Mouse (Mus musculus): ENCODE measurements around the gene Gys1. TPM values are rescaled to one million over a fixed set of nuclear protein-coding genes. Genes with fewer than 3 reads are reported as not detected.
A peak's percentile ranks its signal among the peaks of the same experiment; 100 is the strongest.

Gene Gys1
- polyA plus RNA-seq, 1 experiment from 2014 or later, result 6.8 TPM

DNA sequence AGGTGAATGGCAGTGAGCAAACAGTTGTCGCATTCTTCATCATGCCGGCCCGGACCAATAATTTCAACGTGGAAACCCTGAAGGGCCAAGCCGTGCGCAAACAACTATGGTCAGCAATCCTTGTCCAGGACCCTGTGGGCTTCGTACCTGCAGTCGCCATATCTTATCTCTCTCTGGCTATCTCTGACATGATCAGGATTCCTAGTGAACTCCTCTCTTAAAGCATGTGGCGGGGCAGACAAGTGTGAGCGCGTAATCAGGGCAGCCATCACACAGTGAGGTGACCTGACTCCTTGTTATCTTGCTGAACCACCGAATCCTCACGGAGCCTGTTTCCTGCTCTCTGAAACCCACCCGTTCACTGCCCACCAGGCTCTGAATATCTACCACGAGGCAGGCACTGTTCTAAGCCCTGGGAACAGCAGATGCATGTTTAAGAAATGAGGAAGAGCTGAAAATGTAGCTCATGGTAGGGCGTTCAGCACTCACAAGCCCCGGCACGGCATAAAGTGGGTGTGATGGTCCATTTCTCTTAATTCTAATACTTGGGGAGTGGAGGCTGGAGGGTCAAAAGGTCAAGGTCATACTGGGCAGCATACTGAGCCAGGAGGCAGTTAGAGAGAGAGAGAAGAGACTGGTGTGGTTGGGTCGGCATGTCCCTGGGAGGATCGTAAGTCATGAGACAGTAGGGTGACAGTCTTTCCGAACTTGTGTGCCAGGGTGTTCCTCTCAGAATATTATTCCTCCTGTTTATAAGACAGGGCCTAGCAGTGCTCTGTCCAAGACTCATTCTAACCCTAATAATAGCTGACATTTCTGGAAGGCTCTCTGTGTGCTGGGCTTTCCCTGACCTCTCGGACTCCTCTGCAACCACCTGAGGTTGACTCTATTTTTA is 9.1 kb downstream of the Gys1 start:
- Histone ChIP-seq H3K4me3 (replicated peaks) (no peak overlapping the region), H3K27ac (replicated peaks) (no peak overlapping the region), H3K4me1 (replicated peaks) (peaks cover 10% of the 10 kb centered on the region), H3K9me3 (replicated peaks) (no peaks in the 10 kb centered on the region), H3K4me2 (no peak overlapping the region), H3K9ac (no peak overlapping the region), H3K36me3 (replicated peaks) (peaks cover 17% of the 10 kb centered on the region), H3K27me3 (no peaks in the 10 kb centered on the region)
- whole genome bisulfite sequencing (ENCODE audit: insufficient replicate concordance), result 51% methylated on average over 22 of the region's 22 CpGs
- ATAC-seq (ENCODE audit: insufficient read depth), result no peak

GRCm38 (mm10) chr7:45446589-45446988 is 11.9 kb downstream of the Gys1 start:
- Histone ChIP-seq H3K36me3 (replicated peaks) (peaks cover 9% of the 10 kb centered on the region), H3K4me1 (replicated peaks) (peaks cover 18% of the 10 kb centered on the region), H3K9ac (no peak overlapping the region), H3K4me2 (no peak overlapping the region), H3K4me3 (replicated peaks) (no peak overlapping the region), H3K9me3 (replicated peaks) (no peaks in the 10 kb centered on the region), H3K27me3 (no peaks in the 10 kb centered on the region), H3K27ac (replicated peaks) (no peak overlapping the region)
- no peak for ATAC-seq (ENCODE audit: insufficient read depth)

GRCm38 (mm10) chr7:45447325-45447990 is 12.8 kb downstream of the Gys1 start:
- H3K9ac ChIP-seq, result no peak overlapping the region; the same call in 1 of the 2 replicates
- peak overlapping the region; percentile 21; the same call in 1 of the 2 replicates for H3K4me3 ChIP-seq (replicated peaks)
- H3K27me3 ChIP-seq, result no peaks in the 10 kb centered on the region
- no peak overlapping the region for H3K27ac ChIP-seq (replicated peaks)
- H3K9me3 ChIP-seq (replicated peaks), result no peaks in the 10 kb centered on the region
- peaks cover 26% of the 10 kb centered on the region for H3K4me1 ChIP-seq (replicated peaks)
- H3K4me2 ChIP-seq, result peak overlapping the region; percentile 46
- WGBS (ENCODE audit: insufficient replicate concordance), result 23% methylated on average over 11 of the region's 11 CpGs
- ATAC-seq (ENCODE audit: insufficient read depth), result 0 out of 2 replicates have a peak, but pooled peaks have one; percentile 25
- peaks cover 17% of the 10 kb centered on the region for H3K36me3 ChIP-seq (replicated peaks)

DNA sequence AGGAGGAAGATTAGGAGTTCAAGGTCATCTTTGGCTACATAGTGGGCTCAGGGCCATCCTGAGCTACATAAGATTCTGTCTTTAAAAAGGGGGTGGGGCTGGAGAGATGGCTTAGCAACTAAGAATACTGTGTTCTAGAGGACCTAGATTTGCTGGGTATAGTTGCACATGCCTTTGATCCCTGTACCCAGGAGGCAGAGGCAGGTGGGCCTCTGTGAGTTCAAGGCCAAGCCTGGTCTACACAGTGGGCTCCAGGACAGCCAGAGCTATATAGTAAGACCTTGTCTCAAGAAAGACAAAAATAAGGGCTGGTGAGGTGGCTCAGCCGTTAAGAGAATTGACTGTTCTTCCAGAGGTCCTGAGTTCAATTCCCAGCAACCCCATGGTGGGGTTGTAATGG is 15.3 kb downstream of the Gys1 start:
- Histone ChIP-seq H3K4me2 (no peak overlapping the region), H3K9ac (no peak overlapping the region), H3K4me3 (replicated peaks) (no peak overlapping the region), H3K27ac (replicated peaks) (no peak overlapping the region), H3K9me3 (replicated peaks) (no peaks in the 10 kb centered on the region), H3K36me3 (replicated peaks) (peaks cover 22% of the 10 kb centered on the region), H3K4me1 (replicated peaks) (peaks cover 26% of the 10 kb centered on the region), H3K27me3 (no peaks in the 10 kb centered on the region)
- no peak for ATAC-seq (ENCODE audit: insufficient read depth)
- WGBS (ENCODE audit: insufficient replicate concordance), result 79% methylated on average over 1 of the region's 1 CpGs

DNA sequence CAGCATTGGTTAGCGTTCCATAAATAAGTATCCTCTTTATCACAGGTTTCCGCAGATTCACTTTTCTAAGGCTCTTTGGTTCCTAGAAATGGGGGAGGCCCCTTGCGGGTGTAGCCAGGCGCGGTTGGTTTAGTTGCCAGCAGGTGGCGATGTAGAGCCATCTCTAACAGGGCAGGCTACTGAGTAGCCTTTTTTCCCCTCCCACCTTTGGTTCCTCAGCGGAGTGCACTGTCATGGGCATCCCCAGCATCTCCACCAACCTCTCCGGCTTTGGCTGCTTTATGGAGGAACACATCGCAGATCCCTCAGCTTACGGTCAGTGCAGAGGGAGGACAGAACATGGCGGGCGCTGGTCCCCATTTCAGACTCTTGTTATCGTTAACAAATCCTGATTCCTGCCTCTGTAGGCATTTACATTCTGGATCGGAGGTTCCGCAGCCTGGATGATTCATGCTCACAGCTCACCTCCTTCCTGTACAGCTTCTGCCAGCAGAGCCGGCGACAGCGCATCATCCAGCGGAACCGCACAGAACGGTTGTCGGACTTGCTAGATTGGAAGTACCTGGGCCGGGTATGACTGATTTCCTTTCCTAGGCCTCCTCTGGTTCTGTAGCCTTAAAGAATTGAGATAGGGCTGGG is 16.8 kb downstream of the Gys1 start:
- no peak overlapping the region for H3K9ac ChIP-seq

GRCm38 (mm10) chr7:45454971-45455370 is 20.3 kb downstream of the Gys1 start:
- Histone ChIP-seq H3K4me3 (replicated peaks) (no peak overlapping the region), H3K36me3 (replicated peaks) (peaks cover 52% of the 10 kb centered on the region), H3K9ac (no peak overlapping the region), H3K4me1 (replicated peaks) (peaks cover 46% of the 10 kb centered on the region), H3K4me2 (no peak overlapping the region), H3K9me3 (replicated peaks) (no peaks in the 10 kb centered on the region), H3K27ac (replicated peaks) (no peak overlapping the region), H3K27me3 (no peaks in the 10 kb centered on the region)
- ATAC-seq (ENCODE audit: insufficient read depth), result no peak
- WGBS (ENCODE audit: insufficient replicate concordance), result 87% methylated on average over 15 of the region's 15 CpGs

More for the DNA sequence above, 16.8 kb downstream of the Gys1 start:
- Histone ChIP-seq H3K27me3 (no peaks in the 10 kb centered on the region), H3K4me1 (replicated peaks) (peaks cover 33% of the 10 kb centered on the region), H3K4me3 (replicated peaks) (0 out of 2 replicates have a peak overlapping the region, but pooled peaks have one; percentile 1), H3K9me3 (replicated peaks) (no peaks in the 10 kb centered on the region), H3K4me2 (0 out of 2 replicates have a peak overlapping the region, but pooled peaks have one; percentile 20), H3K36me3 (replicated peaks) (peaks cover 34% of the 10 kb centered on the region), H3K27ac (replicated peaks) (0 out of 2 replicates have a peak overlapping the region, but pooled peaks have one; percentile 19)
- 50% methylated on average over 23 of the region's 23 CpGs for WGBS (ENCODE audit: insufficient replicate concordance)
- ATAC-seq (ENCODE audit: insufficient read depth), result peak; percentile 68

GRCm38 (mm10) chr7:45455932-45456696 is 21.5 kb downstream of the Gys1 start:
- 73% methylated on average over 13 of the region's 13 CpGs for WGBS (ENCODE audit: insufficient replicate concordance)
- no peak overlapping the region for H3K4me3 ChIP-seq (replicated peaks)
- H3K9me3 ChIP-seq (replicated peaks), result no peaks in the 10 kb centered on the region
- peak overlapping the region; percentile 97 for H3K27ac ChIP-seq (replicated peaks)
- ATAC-seq (ENCODE audit: insufficient read depth), result no peak
- peak overlapping the region; percentile 87; the same call in 1 of the 2 replicates for H3K4me2 ChIP-seq
- peaks cover 55% of the 10 kb centered on the region for H3K4me1 ChIP-seq (replicated peaks)
- peaks cover 52% of the 10 kb centered on the region for H3K36me3 ChIP-seq (replicated peaks)
- no peaks in the 10 kb centered on the region for H3K27me3 ChIP-seq
- H3K9ac ChIP-seq, result no peak overlapping the region

DNA sequence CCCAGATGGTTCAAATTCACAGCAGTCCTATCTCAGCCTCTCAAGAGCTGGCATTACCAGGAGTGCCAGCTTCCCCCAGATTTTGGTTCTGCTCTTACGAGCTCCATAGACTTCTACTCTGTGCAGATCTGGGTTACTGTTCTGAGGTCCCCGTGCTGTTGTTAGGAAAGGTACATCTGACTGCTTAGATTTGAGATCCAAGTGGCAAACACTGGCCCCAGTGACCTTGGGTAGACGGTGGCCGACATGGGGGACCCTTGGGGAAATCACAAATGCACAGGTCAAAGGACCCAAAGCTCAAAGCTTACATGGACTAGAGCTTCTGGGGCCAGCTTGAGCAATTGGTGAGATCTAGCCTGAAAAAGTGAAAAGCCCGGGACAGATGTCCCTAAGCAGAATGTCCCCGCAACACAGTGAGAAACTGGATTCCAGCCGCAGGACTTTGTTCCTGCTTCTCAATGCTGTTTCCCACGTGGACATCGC is 22.1 kb downstream of the Gys1 start:
- WGBS (ENCODE audit: insufficient replicate concordance), result 54% methylated on average over 9 of the region's 9 CpGs
- Histone ChIP-seq H3K27me3 (no peaks in the 10 kb centered on the region), H3K4me3 (replicated peaks) (peak overlapping the region; percentile 76; the same call in 1 of the 2 replicates), H3K4me2 (peak overlapping the region; percentile 87), H3K9ac (0 out of 2 replicates have a peak overlapping the region, but pooled peaks have one; percentile 80), H3K4me1 (replicated peaks) (peaks cover 55% of the 10 kb centered on the region), H3K9me3 (replicated peaks) (no peaks in the 10 kb centered on the region), H3K36me3 (replicated peaks) (peaks cover 54% of the 10 kb centered on the region), H3K27ac (replicated peaks) (peak overlapping the region; percentile 97)
- no peak for ATAC-seq (ENCODE audit: insufficient read depth)

GRCm38 (mm10) chr7:45457204-45458060 is 22.8 kb downstream of the Gys1 start:
- Histone ChIP-seq H3K4me3 (replicated peaks) (peak overlapping the region; percentile 76), H3K27me3 (no peaks in the 10 kb centered on the region), H3K4me1 (replicated peaks) (peaks cover 55% of the 10 kb centered on the region), H3K27ac (replicated peaks) (peak overlapping the region; percentile 97), H3K9me3 (replicated peaks) (no peaks in the 10 kb centered on the region), H3K4me2 (peak overlapping the region; percentile 87), H3K9ac (peak overlapping the region; percentile 80), H3K36me3 (replicated peaks) (peaks cover 54% of the 10 kb centered on the region)
- ATAC-seq (ENCODE audit: insufficient read depth), result 0 out of 2 replicates have a peak, but pooled peaks have one; percentile 2
- 38% methylated on average over 10 of the region's 10 CpGs for WGBS (ENCODE audit: insufficient replicate concordance)

Data from liver, embryonic 15.5 days (tissue).